Mouse (Mus musculus) forebrain, embryonic 16.5 days (tissue): ENCODE results near the gene Tyms. TPM values are rescaled to one million over a fixed set of nuclear protein-coding genes. Genes with fewer than 3 reads are reported as not detected.
A peak's percentile ranks its signal among the peaks of the same experiment; 100 is the strongest.

Experiments
- ATAC-seq: fragments of 200-750 bp; cut with Nextera tagmentation; 2 replicates; pipeline ENCODE4 v1.8.0; 2017; ENCODE audit warnings: mild to moderate bottlenecking, moderate library complexity
- H3K27ac ChIP-seq: fragments of 300-500 bp; sonication (generic); 2 replicates; pipeline ENCODE4 v1.5.1; 2014; ENCODE audit warnings: low read length, control low read depth
- H3K27me3 ChIP-seq: fragments of 300-500 bp; sonication (generic); replicated peaks from 2 replicates; pipeline ENCODE4 v1.6.1; 2014; ENCODE audit warnings: low read length; ENCODE audit not compliant: control insufficient read depth, insufficient read depth
- H3K36me3 ChIP-seq: fragments of 300-500 bp; sonication (generic); 2 replicates; pipeline ENCODE4 v1.6.1; 2014; ENCODE audit not compliant: control insufficient read depth, insufficient read depth
- H3K4me1 ChIP-seq: fragments of 300-500 bp; sonication (generic); replicated peaks from 2 replicates; pipeline ENCODE4 v1.6.1; 2014; ENCODE audit warnings: low read length; ENCODE audit not compliant: control insufficient read depth, insufficient read depth
- H3K4me2 ChIP-seq: fragments of 300-500 bp; sonication (generic); 2 replicates; pipeline ENCODE4 v1.6.1; 2014; ENCODE audit warnings: mild to moderate bottlenecking, low read length, control low read depth
- H3K4me3 ChIP-seq: fragments of 300-500 bp; sonication (generic); replicated peaks from 2 replicates; pipeline ENCODE4 v1.5.1; 2014; ENCODE audit warnings: mild to moderate bottlenecking, low read length, control low read depth
- H3K9ac ChIP-seq: fragments of 300-500 bp; sonication (generic); replicated peaks from 2 replicates; pipeline ENCODE4 v1.6.1; 2014; ENCODE audit warnings: low read depth, low read length, control low read depth
- H3K9me3 ChIP-seq: fragments of 300-500 bp; sonication (generic); 2 replicates; pipeline ENCODE4 v1.6.1; 2016; ENCODE audit warnings: low read length; ENCODE audit not compliant: control insufficient read depth
- WGBS: fragments of 180-500 bp; shearing (Covaris S2); extraction: QIAGEN DNeasy Blood & Tissue Kit; methylation state at CpG from one replicate; pipeline ENCODE4 v1.1.7; 2014; 5-methylcytosine and 5-hydroxymethylcytosine counted together
- polyA plus RNA-seq: library from polyadenylated mRNA; unstranded; fragments of >200 nt; fragmentation: Nextera tagmentation; extraction: Ambion mirVana; gene quantifications from 2 replicates; pipeline ENCODE4 v1.2.1, GENCODE M21; 2015

The Tyms gene
- polyA plus RNA-seq, 1 experiment from 2014 or later: 84.3 TPM

GRCm38 (mm10) chr5:30111771-30112170 lies 38.4 kb upstream of the Tyms start:
- Histone ChIP-seq H3K36me3 (peaks cover 5% of the 10 kb centered on the region), H3K27ac (no peak overlapping the region), H3K4me1 (peaks cover 43% of the 10 kb centered on the region), H3K9ac (no peak overlapping the region), H3K4me3 (no peak overlapping the region), H3K9me3 (no peaks in the 10 kb centered on the region), H3K4me2 (no peak overlapping the region), H3K27me3 (no peaks in the 10 kb centered on the region)
- WGBS: 68% methylated on average over 3 of the region's 3 CpGs
- ATAC-seq: no peak

DNA sequence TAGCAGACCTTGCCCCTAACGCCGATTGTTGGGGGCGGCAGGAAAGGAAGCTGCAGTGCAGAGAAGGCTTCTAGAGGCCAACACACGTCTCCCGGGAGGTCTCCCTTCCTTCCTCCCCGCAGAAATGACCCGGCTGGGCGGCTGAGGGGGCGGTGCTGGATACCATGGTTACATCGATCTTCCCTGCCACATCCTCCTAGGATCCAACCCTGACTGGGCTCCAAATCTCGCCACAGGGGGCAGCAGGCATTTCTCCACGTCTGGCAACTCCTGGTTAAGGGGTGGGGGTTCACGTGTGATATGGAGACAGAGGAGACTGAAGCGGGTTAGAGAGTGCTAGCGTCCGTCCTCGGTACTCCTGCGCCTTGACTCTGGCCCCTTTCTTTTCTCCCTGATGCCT lies 37.7 kb upstream of the Tyms start:
- Histone ChIP-seq H3K36me3 (peaks cover 2% of the 10 kb centered on the region; the same call in 1 of the 2 replicates), H3K4me1 (peaks cover 50% of the 10 kb centered on the region), H3K27me3 (no peaks in the 10 kb centered on the region), H3K27ac (no peak overlapping the region), H3K9me3 (no peaks in the 10 kb centered on the region), H3K4me2 (peak overlapping the region; percentile 24), H3K9ac (peak overlapping the region; percentile 22; the same call in 1 of the 2 replicates), H3K4me3 (no peak overlapping the region)
- ATAC-seq: peak; percentile 8; the same call in 1 of the 2 replicates
- WGBS: 10% methylated on average over 18 of the region's 18 CpGs

- Histone ChIP-seq H3K4me3 (no peak overlapping the region), H3K4me2 (peak overlapping the region; percentile 24), H3K36me3 (no peaks in the 10 kb centered on the region), H3K4me1 (peaks cover 55% of the 10 kb centered on the region), H3K27me3 (no peaks in the 10 kb centered on the region), H3K9me3 (no peaks in the 10 kb centered on the region), H3K27ac (no peak overlapping the region), H3K9ac (peak overlapping the region; percentile 22; the same call in 1 of the 2 replicates)
- 12% methylated on average over 21 of the region's 22 CpGs for WGBS
- no peak for ATAC-seq
Measured at GRCm38 (mm10) chr5:30110371-30111060, 37.1 kb upstream of the Tyms start.

- Histone ChIP-seq H3K9me3 (no peaks in the 10 kb centered on the region), H3K27me3 (no peaks in the 10 kb centered on the region), H3K4me2 (no peak overlapping the region), H3K27ac (no peak overlapping the region), H3K36me3 (no peaks in the 10 kb centered on the region), H3K4me1 (peaks cover 56% of the 10 kb centered on the region), H3K4me3 (no peak overlapping the region), H3K9ac (no peak overlapping the region)
- WGBS: 48% methylated on average over 2 of the region's 2 CpGs
- no peak for ATAC-seq
Measured at GRCm38 (mm10) chr5:30109899-30110298, 36.5 kb upstream of the Tyms start.

DNA sequence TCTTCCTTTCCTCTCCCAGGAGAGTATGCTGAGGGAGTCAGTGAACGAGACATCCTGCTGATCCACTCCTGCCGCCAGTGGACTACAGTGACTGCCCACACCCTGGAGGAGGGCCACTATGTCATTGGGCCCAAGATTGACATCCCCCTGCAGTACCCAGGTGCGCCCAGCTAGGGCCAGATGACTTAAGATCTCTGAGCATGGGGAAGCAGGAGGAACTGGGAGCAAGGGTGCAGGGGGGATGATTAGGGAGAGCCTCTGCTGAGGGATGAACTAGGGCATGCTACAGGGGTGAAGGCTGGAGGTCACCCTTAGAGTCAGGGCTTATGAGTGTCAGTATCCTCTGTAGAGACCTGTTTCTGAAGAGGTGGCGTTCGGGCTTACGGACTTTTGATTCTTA lies 34.8 kb upstream of the Tyms start:
- Histone ChIP-seq H3K9ac (no peak overlapping the region), H3K4me2 (no peak overlapping the region), H3K4me1 (peaks cover 50% of the 10 kb centered on the region), H3K27me3 (no peaks in the 10 kb centered on the region), H3K27ac (no peak overlapping the region), H3K4me3 (no peak overlapping the region), H3K36me3 (no peaks in the 10 kb centered on the region), H3K9me3 (no peaks in the 10 kb centered on the region)
- 68% methylated on average over 6 of the region's 6 CpGs for WGBS
- ATAC-seq: no peak

DNA sequence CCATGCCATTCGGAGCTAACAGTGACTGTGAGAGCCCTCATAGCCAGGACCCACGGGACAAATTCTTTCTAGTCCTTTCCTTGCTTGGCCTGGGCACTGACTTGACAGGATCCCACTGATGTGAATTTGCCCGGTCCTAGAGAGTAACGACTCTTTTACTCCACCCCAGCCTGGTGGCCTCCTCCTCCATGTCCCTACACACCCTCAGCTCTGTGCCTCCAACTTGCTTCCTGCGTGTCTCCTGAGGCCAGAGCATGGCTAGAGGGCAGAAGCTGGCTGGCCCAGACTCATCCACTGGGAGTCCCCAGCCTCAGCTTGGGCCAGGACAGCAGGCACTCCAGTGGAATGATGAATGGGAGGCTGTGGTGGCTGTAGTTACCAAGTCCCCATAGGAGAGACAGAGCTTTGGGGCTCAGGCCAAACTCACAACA lies 34.2 kb upstream of the Tyms start:
- Histone ChIP-seq H3K27ac (peak overlapping the region; percentile 50; the same call in 1 of the 2 replicates), H3K4me3 (peak overlapping the region; percentile 63), H3K4me2 (peak overlapping the region; percentile 76), H3K9ac (no peak overlapping the region; the same call in 1 of the 2 replicates), H3K27me3 (no peaks in the 10 kb centered on the region), H3K9me3 (no peaks in the 10 kb centered on the region), H3K4me1 (peaks cover 50% of the 10 kb centered on the region), H3K36me3 (no peaks in the 10 kb centered on the region)
- ATAC-seq: no peak
- 4% methylated on average over 5 of the region's 5 CpGs for WGBS

GRCm38 (mm10) chr5:30107186-30107585 lies 33.8 kb upstream of the Tyms start:
- Histone ChIP-seq H3K9me3 (no peaks in the 10 kb centered on the region), H3K9ac (0 out of 2 replicates have a peak overlapping the region, but pooled peaks have one; percentile 19), H3K27me3 (no peaks in the 10 kb centered on the region), H3K4me3 (peak overlapping the region; percentile 63), H3K4me1 (peaks cover 50% of the 10 kb centered on the region), H3K27ac (peak overlapping the region; percentile 61), H3K36me3 (no peaks in the 10 kb centered on the region), H3K4me2 (peak overlapping the region; percentile 76)
- peak; percentile 21 for ATAC-seq
- 3% methylated on average over 7 of the region's 7 CpGs for WGBS

- Histone ChIP-seq H3K4me2 (peak overlapping the region; percentile 76), H3K4me1 (peaks cover 50% of the 10 kb centered on the region), H3K4me3 (peak overlapping the region; percentile 63), H3K9me3 (no peaks in the 10 kb centered on the region), H3K27me3 (no peaks in the 10 kb centered on the region), H3K9ac (peak overlapping the region; percentile 19; the same call in 1 of the 2 replicates), H3K27ac (peak overlapping the region; percentile 61), H3K36me3 (no peaks in the 10 kb centered on the region)
- 0% methylated on average over 2 of the region's 2 CpGs for WGBS
- ATAC-seq: no peak
Measured at GRCm38 (mm10) chr5:30106756-30107155, 33.3 kb upstream of the Tyms start.

GRCm38 (mm10) chr5:30105668-30106300 lies 32.4 kb upstream of the Tyms start, which contains the start of gene 3110082J24Rik:
Gene 3110082J24Rik, minus strand, starts transcription at chr5:30106086.
- Histone ChIP-seq H3K27ac (peak within 1 kb of the TSS; percentile 61), H3K27me3 (no peaks in the 10 kb centered on the region), H3K9ac (peak within 1 kb of the TSS; percentile 73), H3K4me1 (peaks cover 44% of the 10 kb centered on the region), H3K4me2 (peak within 1 kb of the TSS; percentile 76), H3K4me3 (peak within 1 kb of the TSS; percentile 63), H3K36me3 (no peaks in the 10 kb centered on the region), H3K9me3 (no peaks in the 10 kb centered on the region)
- peak; percentile 73 for ATAC-seq
- under 1% methylated on average over 29 of the region's 29 CpGs for WGBS
